Mouse (Mus musculus): Measurements from ENCODE around the gene Irs3.

The Irs3 gene

DNA sequence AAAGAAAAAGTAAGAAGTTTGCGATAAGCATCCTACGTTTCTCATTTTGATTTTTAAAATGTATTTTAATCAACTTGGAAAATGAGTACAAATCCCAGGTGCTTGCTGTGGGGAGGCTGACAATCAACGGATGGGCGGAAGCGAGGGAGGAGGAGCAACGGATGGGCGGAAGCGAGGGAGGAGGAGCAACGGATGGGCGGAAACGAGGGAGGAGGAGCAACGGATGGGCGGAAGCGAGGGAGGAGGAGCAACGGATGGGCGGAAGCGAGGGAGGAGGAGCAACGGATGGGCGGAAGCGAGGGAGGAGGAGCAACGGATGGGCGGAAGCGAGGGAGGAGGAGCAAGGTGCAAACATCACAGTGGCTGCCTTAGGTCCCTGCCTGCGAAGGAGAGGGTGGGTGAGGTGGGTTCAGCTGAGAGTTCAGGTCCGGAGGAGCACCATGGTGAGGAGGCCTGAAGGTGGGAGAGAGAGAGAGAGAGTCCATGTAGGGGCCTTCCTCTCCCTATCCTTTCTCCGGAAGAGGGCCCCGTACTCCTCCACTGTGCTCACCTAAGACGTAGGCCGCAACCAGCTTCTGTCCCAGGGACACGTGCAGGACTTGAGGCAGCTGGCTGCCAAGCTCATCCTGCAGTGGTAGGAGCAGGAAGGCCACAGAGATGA is 48.8 kb downstream of the Irs3 start:
- no peak for DNase-seq (ENCODE audit: extremely low read depth, low read depth, low spot score)

- no peak for DNase-seq (ENCODE audit: extremely low read depth, low read depth, low spot score)
These were observed 49.6 kb downstream of the Irs3 start for GRCm38 (mm10) chr5:137595921-137596320.
